Mouse (Mus musculus): ENCODE measurements around the gene 4930578G10Rik. TPM values are rescaled to one million over a fixed set of nuclear protein-coding genes. Genes with fewer than 3 reads are reported as not detected.

4930578G10Rik gene
- total and polyA plus RNA-seq, 3 experiments, result 0.22 TPM; not detected in 2

- Histone ChIP-seq H3K4me1 (ENCODE audit: insufficient read depth, low read depth, low read length) (peaks cover 10% of the 10 kb centered on the region; the same call in 1 of the 2 replicates), H3K9me3 (replicated peaks) (no peaks in the 10 kb centered on the region), H3K27me3 (ENCODE audit: insufficient read depth, low read length) (no peaks in the 10 kb centered on the region; the same call in 1 of the 2 replicates), H3K36me3 (replicated peaks) (no peaks in the 10 kb centered on the region), H3K4me3 (ENCODE audit: low read depth, low read length) (no peak overlapping the region)
- DNase-seq (ENCODE audit: low spot score) (no peak), ATAC-seq (ENCODE audit: extremely low read depth, insufficient number of reproducible peaks, low FRiP score, poor library complexity, severe bottlenecking) (no peak)
- TF ChIP-seq CTCF (IDR thresholded peaks at IDR 0.05; ENCODE audit: low read depth, low read length), result no peak
- no peak for TF ChIP-seq TAL1 (conservative IDR thresholded peaks at IDR 0.05; ENCODE audit: low read depth, low read length)
- no peak for TF ChIP-seq GATA1 (IDR thresholded peaks at IDR 0.05; ENCODE audit: borderline replicate concordance, low read length)
- no peak for TF ChIP-seq GATA2 (IDR thresholded peaks at IDR 0.05; ENCODE audit: borderline replicate concordance, low read depth, low read length)
- TF ChIP-seq POLR2AphosphoS5 (IDR thresholded peaks at IDR 0.05; ENCODE audit: insufficient replicate concordance, low read depth, low read length), result no peak
Observed at GRCm38 (mm10) chr4:42895118-42895517, 159.8 kb downstream of the 4930578G10Rik start.

Other genes starting within 250 kb of the 4930578G10Rik start
- not detected in 2 replicates for gene Fam205a2, start 207.4 kb upstream of the 4930578G10Rik start, total RNA-seq (2014; fragmentation: Nextera tagmentation)
- not detected in 2 replicates for gene Fam205a2, start 207.4 kb upstream of the 4930578G10Rik start, total RNA-seq (2017)
- not detected in 2 replicates for gene Fam205a2, start 207.4 kb upstream of the 4930578G10Rik start, polyA plus RNA-seq (2012)
- gene Gm10591, start 123.3 kb upstream of the 4930578G10Rik start, total RNA-seq (2014; fragmentation: Nextera tagmentation), result not detected in 2 replicates
- not detected in 2 replicates for gene Gm10591, start 123.3 kb upstream of the 4930578G10Rik start, total RNA-seq (2017)
- gene Gm10591, start 123.3 kb upstream of the 4930578G10Rik start, polyA plus RNA-seq (2012), result not detected in 2 replicates
- gene Gm2564, start 105.8 kb upstream of the 4930578G10Rik start, total RNA-seq (2014; fragmentation: Nextera tagmentation), result not detected in 2 replicates
- gene Gm2564, start 105.8 kb upstream of the 4930578G10Rik start, total RNA-seq (2017), result not detected in 2 replicates
- gene Gm2564, start 105.8 kb upstream of the 4930578G10Rik start, polyA plus RNA-seq (2012), result not detected in 2 replicates
- gene Ccl27b, start 80.3 kb upstream of the 4930578G10Rik start, total RNA-seq (2014; fragmentation: Nextera tagmentation), result not detected in 2 replicates
- gene Ccl27b, start 80.3 kb upstream of the 4930578G10Rik start, total RNA-seq (2017), result not detected in 2 replicates
- not detected in 2 replicates for gene Ccl27b, start 80.3 kb upstream of the 4930578G10Rik start, polyA plus RNA-seq (2012)
- not detected in 2 replicates for gene Il11ra2, start 73.7 kb upstream of the 4930578G10Rik start, total RNA-seq (2014; fragmentation: Nextera tagmentation)
- not detected in 2 replicates for gene Il11ra2, start 73.7 kb upstream of the 4930578G10Rik start, total RNA-seq (2017)
- gene Il11ra2, start 73.7 kb upstream of the 4930578G10Rik start, polyA plus RNA-seq (2012), result not detected in 2 replicates
- gene Ccl19, start 21.0 kb downstream of the 4930578G10Rik start, total RNA-seq (2014; fragmentation: Nextera tagmentation), result not detected in 2 replicates
- gene Ccl19, start 21.0 kb downstream of the 4930578G10Rik start, total RNA-seq (2017), result not detected in 2 replicates
- gene Ccl19, start 21.0 kb downstream of the 4930578G10Rik start, polyA plus RNA-seq (2012), result not detected in 2 replicates
- gene Ccl21a, start 38.4 kb downstream of the 4930578G10Rik start, total RNA-seq (2014; fragmentation: Nextera tagmentation), result not detected in 2 replicates
- not detected in 2 replicates for gene Ccl21a, start 38.4 kb downstream of the 4930578G10Rik start, total RNA-seq (2017)
- not detected in 2 replicates for gene Ccl21a, start 38.4 kb downstream of the 4930578G10Rik start, polyA plus RNA-seq (2012)
- 11.5 and 14.5 TPM in 2 replicates for gene Fam205a1, start 118.3 kb downstream of the 4930578G10Rik start, total RNA-seq (2014; fragmentation: Nextera tagmentation)
- 0.12 and 0.16 TPM in 2 replicates for gene Fam205a1, start 118.3 kb downstream of the 4930578G10Rik start, total RNA-seq (2017)
- 0.10 and 0.14 TPM in 2 replicates for gene Fam205a1, start 118.3 kb downstream of the 4930578G10Rik start, polyA plus RNA-seq (2012)
- gene Gm12394, start 121.2 kb downstream of the 4930578G10Rik start, total RNA-seq (2014; fragmentation: Nextera tagmentation), result 0.34 and 0.60 TPM in 2 replicates
- not detected in 2 replicates for gene Gm12394, start 121.2 kb downstream of the 4930578G10Rik start, total RNA-seq (2017)
- gene Gm12394, start 121.2 kb downstream of the 4930578G10Rik start, polyA plus RNA-seq (2012), result not detected in 2 replicates
- gene Fam205c, start 138.7 kb downstream of the 4930578G10Rik start, total RNA-seq (2014; fragmentation: Nextera tagmentation), result not detected in 2 replicates
- gene Fam205c, start 138.7 kb downstream of the 4930578G10Rik start, total RNA-seq (2017), result 0.05 TPM in 1 of 2 replicates, not detected in the other
- 0.05 TPM in 1 of 2 replicates, not detected in the other for gene Fam205c, start 138.7 kb downstream of the 4930578G10Rik start, polyA plus RNA-seq (2012)
- 1.8 TPM in 1 of 2 replicates, not detected in the other for gene Phf24, start 181.1 kb downstream of the 4930578G10Rik start, total RNA-seq (2014; fragmentation: Nextera tagmentation)
- gene Phf24, start 181.1 kb downstream of the 4930578G10Rik start, total RNA-seq (2017), result 0.29 and 0.98 TPM in 2 replicates
- gene Phf24, start 181.1 kb downstream of the 4930578G10Rik start, polyA plus RNA-seq (2012), result 0.04 TPM in 2 replicates
- 4.1 and 7.5 TPM in 2 replicates for gene Dnajb5, start 214.3 kb downstream of the 4930578G10Rik start, total RNA-seq (2014; fragmentation: Nextera tagmentation)
- 1.3 and 1.5 TPM in 2 replicates for gene Dnajb5, start 214.3 kb downstream of the 4930578G10Rik start, total RNA-seq (2017)
- 1.2 and 1.4 TPM in 2 replicates for gene Dnajb5, start 214.3 kb downstream of the 4930578G10Rik start, polyA plus RNA-seq (2012)
- not detected in 2 replicates for gene 1700022I11Rik, start 234.1 kb downstream of the 4930578G10Rik start, total RNA-seq (2014; fragmentation: Nextera tagmentation)
- 1.1 and 1.4 TPM in 2 replicates for gene 1700022I11Rik, start 234.1 kb downstream of the 4930578G10Rik start, total RNA-seq (2017)
- 0.15 TPM in 1 of 2 replicates, not detected in the other for gene 1700022I11Rik, start 234.1 kb downstream of the 4930578G10Rik start, polyA plus RNA-seq (2012)

Measured in G1E (cell line).